Mouse (Mus musculus) fibroblast of lung, adult 2 months (primary cell): ENCODE measurements around the gene Glis1.

Source experiments
- DNase-seq: peaks from one replicate; pipeline ENCODE4 v3.0.0-alpha.2; 2011; ENCODE audit warnings: low read depth

Glis1 gene

DNA sequence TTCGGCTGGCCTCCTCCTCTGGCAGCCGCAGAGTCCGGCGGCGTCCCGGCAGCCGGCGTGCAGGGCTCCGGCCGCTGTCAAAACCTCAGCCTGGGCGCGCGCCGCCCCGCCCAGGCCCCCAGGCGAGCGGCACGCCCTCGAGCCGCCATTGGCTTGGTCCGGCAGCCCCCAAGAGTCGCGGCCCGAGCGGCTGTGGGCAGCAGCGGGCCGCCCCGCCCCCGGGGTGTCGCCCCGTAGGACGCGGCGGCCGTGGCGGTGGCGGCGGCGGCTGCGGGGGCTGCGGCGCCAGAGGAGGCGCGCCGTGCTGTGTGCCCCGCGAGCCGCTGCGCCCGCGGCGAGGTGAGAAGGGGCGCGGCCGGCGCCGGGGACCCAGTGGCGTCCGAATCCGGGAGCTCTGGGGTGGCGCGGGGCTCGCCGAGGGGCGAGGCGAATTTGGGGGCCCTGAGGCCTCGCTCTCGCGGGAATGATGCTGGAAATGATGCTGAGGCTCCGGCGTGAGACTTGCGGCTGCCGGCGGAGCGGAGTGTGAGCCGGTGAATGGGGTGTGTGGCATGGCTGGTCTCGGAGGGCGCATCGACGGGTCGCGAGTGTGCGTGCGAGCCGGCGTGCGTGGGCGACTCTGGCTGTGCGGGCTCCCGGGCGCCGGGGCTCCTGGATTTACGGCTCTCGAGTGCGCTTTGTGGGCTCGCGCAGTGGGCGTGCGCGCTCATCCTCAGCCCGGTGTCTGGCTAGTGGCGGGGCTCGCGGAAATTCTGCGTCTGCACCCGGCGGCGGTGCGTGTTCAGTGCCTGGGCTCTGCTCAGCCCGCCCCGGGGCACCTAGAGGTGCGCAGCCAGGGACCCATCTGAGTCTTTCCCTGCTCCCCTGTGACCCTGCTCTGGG, at the start of gene Glis1:
TSS of gene Glis1 (plus strand) at position 236 of the 882 bp plus-strand sequence.
- peak; percentile 61 for DNase-seq

DNA sequence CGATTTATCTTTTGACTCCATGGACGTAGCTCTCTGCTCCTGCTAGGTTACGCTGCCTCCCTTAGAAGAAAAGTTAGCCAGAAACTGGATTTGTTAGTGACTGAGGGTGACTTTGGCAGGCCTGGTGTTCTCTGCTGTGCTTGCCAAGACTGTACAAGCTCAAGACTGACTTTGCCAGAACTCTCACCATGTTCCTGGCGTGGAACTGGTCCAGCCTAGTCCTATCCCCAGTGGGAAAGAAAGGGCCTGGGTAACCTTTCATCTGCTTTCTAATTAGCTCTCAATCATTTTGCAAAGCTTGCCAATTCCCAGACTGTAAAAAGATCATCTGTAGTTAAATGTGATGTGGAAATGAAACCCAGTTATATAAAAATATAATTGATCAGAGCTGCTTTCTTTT, 47.4 kb upstream of the Glis1 start:
- DNase-seq: no peak

DNA sequence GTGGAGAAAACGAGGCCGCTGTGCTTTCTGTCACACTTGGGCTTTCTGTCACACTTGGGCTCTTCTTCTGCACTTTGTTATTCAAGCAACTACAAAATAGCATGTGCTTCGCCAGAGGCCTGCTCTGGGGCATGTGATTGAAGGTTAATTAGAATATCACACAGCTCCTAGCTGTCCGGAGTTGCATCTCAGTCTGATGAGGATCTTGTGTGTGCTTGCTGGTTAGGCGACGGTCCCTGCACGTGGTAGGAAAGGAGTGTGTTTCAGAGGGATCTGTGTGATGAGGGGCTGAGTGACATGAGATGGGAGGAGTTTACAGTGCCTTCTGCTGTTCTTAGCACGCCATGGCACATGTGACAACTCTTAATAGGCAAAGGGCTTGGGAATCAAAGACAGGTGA, 46.9 kb upstream of the Glis1 start:
- no peak for DNase-seq

DNA sequence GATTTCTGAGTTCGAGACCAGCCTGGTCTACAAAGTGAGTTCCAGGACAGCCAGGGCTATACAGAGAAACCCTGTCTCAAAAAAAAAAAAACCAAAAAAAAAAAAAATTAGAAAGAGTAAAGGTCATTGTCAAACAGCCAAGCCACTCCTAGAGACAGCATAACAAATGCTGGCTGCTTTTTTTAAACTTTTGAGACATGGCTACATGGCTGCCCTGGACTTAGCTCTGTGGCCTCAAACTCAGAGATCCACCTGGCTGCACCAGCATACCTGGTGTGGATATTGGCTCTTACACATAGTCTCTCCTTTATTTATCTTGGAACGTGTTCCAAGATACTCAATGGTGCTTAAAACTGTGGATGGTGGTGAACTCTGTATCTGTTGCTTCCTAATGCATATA, 46.1 kb upstream of the Glis1 start:
- DNase-seq: no peak

DNA sequence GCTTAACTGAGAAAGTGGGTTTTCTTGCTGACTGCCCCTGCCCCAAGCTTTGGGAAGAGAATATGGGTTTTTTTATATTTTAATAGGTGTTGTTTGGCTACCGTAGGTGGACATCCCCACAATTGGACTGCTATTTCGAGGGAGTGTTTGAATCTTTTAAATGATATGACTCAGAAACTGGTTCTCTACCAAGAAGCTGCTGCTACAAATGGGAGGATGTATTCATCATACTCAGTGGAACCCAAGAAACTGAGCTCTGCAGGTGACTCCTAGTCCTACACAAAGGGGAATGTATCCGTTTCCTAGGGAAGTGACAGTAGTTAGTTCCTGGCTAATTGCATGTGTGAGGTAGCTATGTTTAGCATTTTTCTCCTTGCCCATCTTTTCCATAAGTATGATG, 45.0 kb upstream of the Glis1 start:
- DNase-seq: no peak

DNA sequence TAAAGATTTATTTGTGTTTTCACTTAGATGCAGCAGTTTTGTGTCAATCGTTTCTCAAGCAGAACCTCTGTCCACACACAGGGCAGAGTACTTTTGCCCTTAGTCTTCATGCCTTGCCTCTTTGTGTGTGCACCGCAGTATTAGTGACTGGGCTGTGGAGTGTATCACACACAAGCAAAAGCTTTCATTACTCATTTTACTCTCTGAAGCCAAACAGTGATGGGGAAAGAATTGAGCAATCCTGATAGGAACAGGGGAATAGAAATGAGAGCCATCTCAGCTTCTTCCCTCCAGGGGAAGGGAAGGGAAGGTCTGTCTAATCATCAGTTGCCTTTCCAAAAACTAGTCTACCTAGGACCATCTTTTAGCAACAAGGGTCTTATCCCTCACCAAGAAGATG, 40.6 kb upstream of the Glis1 start:
- no peak for DNase-seq

DNA sequence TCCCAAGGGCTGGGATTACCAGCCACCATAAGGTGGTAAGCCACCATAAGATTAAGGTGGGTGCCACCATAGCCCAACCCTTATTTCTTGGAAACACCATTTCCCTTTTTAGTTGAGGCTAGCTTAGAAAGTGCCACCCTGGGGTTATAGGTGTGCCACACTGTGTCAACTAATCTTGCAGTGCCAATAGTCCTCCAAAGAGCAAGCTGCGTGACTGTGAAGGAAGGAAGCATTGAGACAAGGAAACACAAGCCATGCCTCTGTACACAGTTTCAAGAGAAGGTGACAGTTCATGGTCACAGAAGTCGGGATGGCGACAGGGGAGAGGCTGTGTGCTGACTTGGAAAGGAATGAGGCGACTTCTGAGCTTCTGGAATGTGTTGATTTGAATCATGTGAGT, 14.2 kb upstream of the Glis1 start:
- no peak for DNase-seq

DNA sequence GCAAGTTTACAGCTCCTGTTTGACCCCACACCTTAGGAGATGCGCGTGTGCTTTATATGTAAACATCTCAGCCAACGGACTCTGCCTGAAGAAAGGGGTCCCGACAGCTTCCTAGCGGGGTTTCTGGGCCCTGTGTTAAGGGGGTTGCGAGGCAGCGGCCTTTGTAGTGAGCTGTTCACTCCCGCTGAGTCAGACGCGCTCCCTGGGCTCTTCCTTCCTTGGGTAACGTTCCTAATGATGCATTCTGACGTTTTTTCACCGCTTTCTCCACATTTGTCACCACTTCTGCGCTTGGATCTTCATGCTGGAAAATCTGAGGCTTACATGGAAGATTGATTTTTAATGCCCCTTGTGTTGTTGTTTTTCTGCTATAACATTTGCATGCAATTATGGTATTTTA, 12.7 kb upstream of the Glis1 start:
- no peak for DNase-seq

DNA sequence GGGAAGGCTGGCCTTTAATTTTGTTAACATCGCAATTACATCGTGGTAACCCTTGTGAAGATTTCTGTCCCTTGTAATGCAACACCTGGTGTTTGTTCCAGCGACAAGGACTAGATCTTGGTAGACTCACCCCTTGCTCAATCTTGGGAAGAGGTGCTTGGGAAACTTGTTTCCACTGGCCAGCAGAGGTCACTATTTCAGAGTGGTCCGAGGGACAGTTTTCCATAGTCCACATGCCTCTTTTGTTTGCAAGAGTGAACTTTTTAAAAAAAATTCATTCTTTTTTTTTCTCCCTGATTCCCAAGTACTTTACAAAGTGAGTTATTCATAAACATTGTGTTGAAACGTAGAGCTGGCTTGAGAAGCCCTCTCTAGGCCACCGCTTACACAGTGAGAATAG, 12.2 kb upstream of the Glis1 start:
- DNase-seq: peak; percentile 49

DNA sequence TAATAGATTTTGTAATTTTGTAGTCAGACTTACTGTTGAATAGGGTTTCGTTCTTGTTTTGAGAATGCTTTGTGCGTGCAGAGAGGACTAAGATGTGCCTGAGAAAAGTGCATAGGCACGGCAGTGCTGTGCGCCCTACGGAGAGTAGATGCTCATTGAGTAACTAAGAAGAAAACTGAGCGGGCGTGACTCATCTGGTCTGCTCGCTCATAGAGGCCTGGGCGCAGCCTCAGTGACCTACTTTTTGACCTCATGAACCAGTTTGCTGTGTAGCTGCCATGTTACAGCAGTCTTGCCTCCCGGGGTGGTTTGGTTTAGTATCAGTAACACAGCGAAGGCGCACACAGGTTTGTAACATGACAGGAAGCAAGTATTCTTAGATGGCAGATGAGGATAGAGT, 8.8 kb upstream of the Glis1 start:
- DNase-seq: no peak

DNA sequence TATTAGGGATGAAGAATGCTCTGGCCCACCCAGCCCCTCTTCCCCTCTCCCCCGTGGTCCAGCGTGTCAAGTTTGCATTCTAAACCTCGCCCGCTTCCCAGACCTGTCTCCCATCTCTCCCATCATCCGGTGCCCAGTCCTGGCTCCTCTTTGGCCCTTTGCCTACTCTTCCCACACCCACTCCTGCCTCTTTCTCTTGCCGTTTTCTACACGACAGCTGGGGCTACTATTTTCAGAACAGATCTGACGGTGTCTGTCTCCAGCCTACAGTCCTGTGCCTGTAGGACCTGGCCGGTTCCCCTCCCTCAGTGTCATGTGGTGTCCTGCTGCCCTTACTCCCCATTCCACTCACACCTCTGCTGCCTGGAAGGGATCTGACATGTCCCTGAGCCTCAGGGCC, 7.8 kb upstream of the Glis1 start:
- DNase-seq: no peak

DNA sequence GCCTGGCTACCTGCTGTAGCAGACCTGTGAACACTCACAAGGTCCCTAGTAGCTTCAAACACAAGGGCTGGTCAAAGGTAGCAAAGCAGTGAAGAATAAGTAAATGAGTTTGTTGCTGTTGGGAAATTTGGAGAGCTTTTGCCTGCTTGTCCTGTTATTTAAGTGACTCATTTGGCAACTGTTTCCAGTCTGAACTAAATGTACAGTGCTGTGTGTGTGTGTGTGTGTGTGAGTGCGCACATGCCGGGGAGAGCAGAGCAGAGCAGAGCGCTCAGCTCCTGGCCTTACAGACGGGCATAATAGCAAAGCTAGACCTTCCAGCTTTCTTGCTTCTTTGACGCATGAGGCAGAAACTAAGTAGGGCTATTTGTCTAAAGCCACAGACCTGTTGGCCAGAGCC, 1.7 kb upstream of the Glis1 start:
- DNase-seq: peak; percentile 62

DNA sequence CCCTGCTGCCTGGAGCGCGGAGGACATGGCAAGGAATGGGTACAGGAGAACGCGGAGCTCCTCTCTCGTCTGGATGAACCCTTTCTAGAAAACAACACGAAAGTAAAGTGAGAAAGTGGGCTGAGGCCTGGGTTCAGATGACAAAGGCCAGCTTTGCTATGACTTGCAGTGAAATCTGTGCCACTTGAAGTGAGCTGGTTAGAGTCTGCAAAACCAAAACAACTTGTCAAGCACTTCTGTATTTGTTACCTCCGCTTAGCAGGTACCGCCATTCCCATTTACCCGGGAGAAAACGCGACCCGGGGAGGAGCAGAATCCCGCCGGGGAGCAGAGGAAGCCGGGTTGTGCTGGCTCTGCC, 414 bp upstream of the Glis1 start:
- DNase-seq: no peak

DNA sequence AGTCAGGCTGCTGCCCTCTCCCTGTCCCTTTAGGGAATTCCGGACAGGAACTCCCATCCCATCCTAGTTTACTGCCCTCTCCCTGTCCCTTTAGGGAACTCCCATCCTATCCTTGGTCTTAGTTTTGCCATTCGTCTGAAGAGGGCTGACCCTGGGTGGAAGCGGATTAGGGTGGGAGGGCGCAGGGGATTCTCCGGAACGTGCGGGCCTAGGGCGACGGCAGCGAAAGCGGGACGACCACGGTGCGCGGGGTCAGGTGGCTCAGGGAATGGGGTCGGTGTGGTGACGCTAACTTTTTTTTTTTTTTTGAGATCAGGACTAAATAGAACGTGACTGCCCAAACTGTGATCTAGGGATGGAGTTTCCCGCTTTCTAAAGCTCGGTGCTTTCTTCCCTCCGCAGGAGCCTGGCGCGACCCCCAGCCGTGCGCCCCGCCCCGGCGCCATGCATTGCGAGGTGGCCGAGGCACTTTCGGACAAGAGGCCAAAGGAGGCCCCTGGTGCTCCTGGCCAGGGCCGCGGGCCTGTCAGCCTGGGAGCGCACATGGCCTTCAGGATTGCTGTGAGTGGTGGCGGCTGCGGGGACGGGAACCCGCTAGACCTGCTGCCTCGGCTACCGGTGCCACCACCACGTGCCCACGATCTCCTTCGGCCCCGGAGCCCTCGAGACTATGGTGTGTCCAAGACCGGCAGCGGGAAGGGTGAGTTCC, 1.0 kb downstream of the Glis1 start:
- DNase-seq: no peak

DNA sequence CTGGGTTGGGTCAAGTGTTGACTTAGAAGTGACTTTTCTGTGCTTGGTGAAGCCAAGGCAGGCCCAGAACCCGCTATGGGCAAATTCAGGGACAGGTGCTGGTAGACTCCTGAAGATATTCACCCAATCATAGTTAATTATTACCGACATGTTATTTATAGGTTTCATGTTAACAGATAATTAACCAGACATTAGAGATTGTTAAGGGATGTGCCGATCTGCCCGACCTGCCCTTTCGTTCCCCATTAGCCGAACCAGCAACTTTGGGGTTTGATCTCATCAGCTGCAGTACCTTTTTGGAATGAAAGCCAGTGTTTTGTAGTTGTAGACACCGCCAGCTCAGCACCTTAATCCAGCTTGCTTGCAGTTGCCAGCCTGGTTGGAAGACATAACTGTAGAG, 2.1 kb downstream of the Glis1 start:
- DNase-seq: no peak

DNA sequence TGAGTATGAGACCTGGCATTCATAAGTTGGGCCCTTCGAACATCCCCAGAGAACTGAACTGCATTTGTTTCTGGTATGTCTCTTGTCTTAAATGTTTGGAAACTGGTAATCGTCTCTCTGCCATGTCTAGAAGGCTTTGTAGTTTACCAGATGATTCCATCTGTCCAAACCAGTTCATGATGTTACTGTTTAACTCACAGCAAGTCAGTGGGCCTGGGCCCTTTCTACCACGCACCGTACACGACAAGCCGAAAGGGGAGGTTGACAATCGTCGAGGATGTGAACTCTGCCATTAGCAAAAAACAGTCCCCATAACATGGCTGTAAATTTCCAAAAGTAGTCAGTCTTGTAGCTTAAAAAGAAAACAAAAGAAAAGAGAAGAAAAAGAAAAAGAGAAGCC, 4.3 kb downstream of the Glis1 start:
- no peak for DNase-seq

DNA sequence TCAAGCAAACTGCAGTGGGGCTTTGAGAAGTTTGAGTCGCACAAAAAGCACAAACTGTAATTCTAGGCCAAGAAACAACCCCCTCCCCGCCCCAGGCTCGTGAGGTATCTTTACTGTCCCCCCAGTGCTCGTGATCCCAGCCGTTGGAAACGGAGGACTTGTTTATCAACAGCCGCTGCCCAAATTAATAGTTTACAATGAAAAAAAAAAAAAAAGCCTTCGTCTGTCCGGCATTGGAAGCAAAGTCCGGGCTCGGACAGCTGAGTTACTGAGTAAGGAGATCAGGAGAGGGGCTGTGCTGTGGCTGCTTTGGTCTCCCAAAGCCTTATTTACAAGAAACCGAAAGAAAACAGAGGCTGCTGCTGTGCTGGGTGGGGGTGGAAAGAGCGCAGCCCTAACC, 5.9 kb downstream of the Glis1 start:
- DNase-seq: no peak

DNA sequence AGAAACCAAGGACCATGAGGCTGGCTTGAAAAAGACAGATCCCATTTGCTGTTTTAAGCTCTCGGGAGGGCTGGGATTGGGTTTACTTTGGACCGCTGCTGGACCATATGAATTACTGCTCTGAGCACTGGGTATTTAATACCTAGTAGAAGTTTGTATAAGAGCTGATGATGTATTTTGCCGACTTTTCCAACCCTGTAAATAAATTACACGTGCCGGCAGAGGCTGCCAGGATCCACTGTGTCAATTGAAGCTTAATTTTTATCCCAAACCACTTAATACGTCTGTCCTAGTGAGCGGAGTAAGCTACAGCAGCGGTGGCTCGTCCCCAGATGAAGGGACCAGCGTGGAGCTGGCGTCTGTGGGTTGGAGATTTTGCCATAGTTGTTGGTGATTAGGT, 7.9 kb downstream of the Glis1 start:
- no peak for DNase-seq

DNA sequence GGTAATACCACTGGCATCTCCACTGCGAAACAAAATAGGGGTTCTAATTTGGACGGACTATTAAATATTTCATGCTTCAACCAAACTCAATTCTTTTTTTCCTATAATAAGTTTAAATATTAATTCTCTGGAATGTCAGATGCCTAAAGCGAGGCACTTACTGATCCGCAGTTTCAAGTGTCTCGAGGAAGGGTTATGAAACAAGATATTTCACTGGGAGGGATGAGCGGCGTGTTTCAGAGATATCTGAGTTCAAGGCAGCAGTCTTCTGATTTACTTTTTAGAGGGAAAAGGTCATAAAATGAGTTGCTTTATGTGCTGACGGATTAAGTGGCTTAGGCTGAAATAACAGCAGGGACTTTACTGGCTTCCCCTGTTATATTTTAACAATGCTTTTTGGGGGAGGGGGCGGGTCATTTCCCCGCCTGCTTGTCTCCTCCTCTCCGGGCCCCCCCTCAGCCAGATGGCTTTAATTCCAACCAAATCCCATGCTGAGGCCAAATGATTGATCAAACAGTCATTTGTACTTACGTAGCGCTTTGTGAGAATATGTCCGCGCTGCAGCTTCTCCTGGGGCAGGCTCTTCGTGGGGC, 8.6 kb downstream of the Glis1 start:
- DNase-seq: no peak

DNA sequence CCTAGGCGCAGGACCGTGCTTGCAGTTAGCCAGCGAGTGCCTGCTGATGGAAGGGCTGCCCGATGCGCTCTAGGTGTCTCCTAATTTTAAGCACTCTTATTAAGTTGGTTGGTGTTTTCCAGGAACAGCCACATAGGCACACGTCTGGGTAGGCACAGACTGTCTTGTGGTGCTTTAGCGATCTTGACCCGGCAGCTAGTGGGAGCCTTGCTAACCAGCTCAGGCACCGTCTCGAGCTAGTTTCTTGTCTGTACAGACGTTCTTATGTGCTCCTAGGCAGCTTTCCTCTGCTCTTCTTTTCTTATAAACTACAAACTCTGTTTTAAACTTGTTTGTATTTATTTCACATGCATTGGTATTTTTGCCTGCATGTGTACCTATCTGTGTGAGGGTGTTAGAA, 9.2 kb downstream of the Glis1 start:
- no peak for DNase-seq

DNA sequence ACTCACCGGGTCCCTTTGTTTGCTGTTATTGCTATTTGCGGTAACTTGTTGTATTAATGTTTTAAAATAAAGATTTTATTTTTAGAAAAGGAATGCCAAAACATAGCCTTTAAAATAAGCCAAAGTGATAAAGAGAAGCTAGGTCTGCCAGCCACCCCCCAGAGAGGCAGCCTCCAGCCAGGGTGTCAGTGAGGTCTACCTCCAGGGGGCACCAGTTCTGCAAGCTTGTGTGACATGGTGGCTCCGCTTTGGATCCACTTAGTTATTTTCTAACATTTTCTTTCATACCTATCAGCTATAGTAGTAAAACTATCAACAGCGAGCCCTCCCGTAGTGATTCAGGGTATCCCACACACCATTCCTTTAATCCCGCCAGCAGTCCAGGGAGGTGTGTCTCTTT, 14.1 kb downstream of the Glis1 start:
- no peak for DNase-seq

DNA sequence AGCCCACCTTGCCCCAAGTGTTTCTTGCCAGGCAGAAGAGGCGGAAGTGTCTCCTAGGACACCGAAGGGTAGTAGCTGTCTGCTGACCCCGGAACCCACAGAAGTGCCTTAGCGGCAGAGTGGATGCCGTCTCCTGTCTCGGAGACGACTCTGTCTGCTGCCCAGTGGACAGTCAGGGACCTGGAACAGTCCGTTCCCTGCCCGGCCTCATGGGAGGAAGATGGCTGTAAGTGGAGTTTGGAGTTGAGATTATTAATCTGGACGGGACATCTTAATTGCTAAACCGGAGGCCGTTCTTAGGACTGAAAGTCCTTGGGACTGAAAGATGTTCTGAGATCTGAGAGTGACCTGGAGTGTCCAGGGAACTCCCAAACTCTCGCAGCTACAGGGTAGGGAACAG, 15.1 kb downstream of the Glis1 start:
- DNase-seq: no peak

DNA sequence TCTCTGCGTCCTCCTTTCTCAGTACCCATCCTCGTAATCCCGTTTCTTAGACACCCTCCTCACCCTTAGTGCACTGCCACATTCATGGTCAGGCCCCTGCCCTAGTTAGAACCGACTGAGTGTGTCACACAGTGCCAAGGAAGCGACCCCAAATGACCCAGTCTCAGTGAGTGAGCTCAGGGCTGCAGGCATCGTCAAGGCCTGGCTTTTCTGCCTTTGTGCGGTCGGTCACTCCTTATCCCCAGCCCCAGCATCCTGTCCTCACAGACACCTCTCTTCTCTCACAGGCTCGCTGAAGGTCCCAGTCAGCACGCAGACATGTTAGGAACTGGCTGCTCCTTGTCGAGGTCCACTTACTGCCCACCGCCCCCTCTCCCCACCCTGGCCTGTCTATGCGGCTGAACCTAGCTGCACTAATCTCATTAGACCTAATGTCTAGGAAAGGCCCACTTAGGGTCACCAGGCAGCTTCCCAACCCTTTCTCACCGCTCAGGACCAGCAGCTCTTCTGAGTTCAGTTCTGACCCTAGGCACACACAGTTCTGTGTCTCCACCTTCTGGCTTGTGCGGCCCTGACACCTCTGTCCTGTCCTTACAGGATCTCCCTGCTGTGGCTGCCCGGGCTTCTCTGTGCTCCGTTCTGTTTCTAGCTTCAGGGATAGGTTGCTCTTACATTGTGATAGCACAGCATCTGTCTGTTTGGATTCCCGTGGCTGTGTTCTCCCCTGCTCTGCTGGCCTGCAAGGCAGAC, 18.1 kb downstream of the Glis1 start:
- no peak for DNase-seq
